Mouse (Mus musculus) limb, embryonic 12.5 days (tissue): ENCODE measurements around the gene Fndc7. TPM values are rescaled to one million over a fixed set of nuclear protein-coding genes. Genes with fewer than 3 reads are reported as not detected.

Experiments
- ATAC-seq: fragments of 200-750 bp; cut with Nextera tagmentation; 2 replicates; pipeline ENCODE4 v1.8.0; 2017; ENCODE audit warnings: low read depth, moderate TSS enrichment; ENCODE audit not compliant: insufficient number of reproducible peaks, insufficient read depth, low FRiP score, low TSS enrichment
- H3K27ac ChIP-seq: fragments of 300-500 bp; sonication (generic); 2 replicates; pipeline ENCODE4 v1.5.1; 2016; ENCODE audit warnings: mild to moderate bottlenecking, moderate library complexity
- H3K27me3 ChIP-seq: fragments of 300-500 bp; sonication (generic); 2 replicates; pipeline ENCODE4 v1.6.1; 2016; ENCODE audit warnings: mild to moderate bottlenecking, moderate library complexity
- H3K36me3 ChIP-seq: fragments of 300-500 bp; sonication (generic); 2 replicates; pipeline ENCODE4 v1.6.1; 2016; ENCODE audit warnings: mild to moderate bottlenecking, moderate library complexity
- H3K4me1 ChIP-seq: fragments of 300-500 bp; sonication (generic); replicated peaks from 2 replicates; pipeline ENCODE4 v1.6.1; 2016
- H3K4me2 ChIP-seq: fragments of 300-500 bp; sonication (generic); 2 replicates; pipeline ENCODE4 v1.6.1; 2016; ENCODE audit warnings: mild to moderate bottlenecking, moderate library complexity
- H3K4me3 ChIP-seq: fragments of 300-500 bp; sonication (generic); replicated peaks from 2 replicates; pipeline ENCODE4 v1.5.1; 2016; ENCODE audit warnings: mild to moderate bottlenecking
- H3K9ac ChIP-seq: fragments of 300-500 bp; sonication (generic); replicated peaks from 2 replicates; pipeline ENCODE4 v1.6.1; 2016; ENCODE audit warnings: mild to moderate bottlenecking, moderate library complexity
- H3K9me3 ChIP-seq: fragments of 300-500 bp; sonication (generic); 2 replicates; pipeline ENCODE4 v1.6.1; 2016; ENCODE audit warnings: mild to moderate bottlenecking, moderate library complexity
- WGBS: fragments of 180-500 bp; shearing (Covaris S2); methylation state at CpG from one replicate; pipeline ENCODE4 v1.1.7; 2016; 5-methylcytosine and 5-hydroxymethylcytosine counted together
- polyA plus RNA-seq: library from polyadenylated mRNA; unstranded; fragments of >200 nt; fragmentation: Nextera tagmentation; extraction: Ambion mirVana; gene quantifications from 2 replicates; pipeline ENCODE4 v1.2.1, GENCODE M21; 2016

The Fndc7 gene
- polyA plus RNA-seq, 1 experiment from 2014 or later: 0.13 TPM

- Histone ChIP-seq H3K4me2 (no peak overlapping the region), H3K9ac (no peak overlapping the region), H3K27me3 (no peaks in the 10 kb centered on the region), H3K27ac (no peak overlapping the region), H3K36me3 (no peaks in the 10 kb centered on the region), H3K4me3 (no peak overlapping the region), H3K4me1 (peaks cover 14% of the 10 kb centered on the region), H3K9me3 (no peaks in the 10 kb centered on the region)
- WGBS: 88% methylated on average over 1 of the region's 1 CpGs
- no peak for ATAC-seq
Observed at GRCm38 (mm10) chr3:108853266-108853665, 36.5 kb downstream of the Fndc7 start.

- WGBS: 50% methylated on average over 6 of the region's 6 CpGs
- no peaks in the 10 kb centered on the region for H3K27me3 ChIP-seq
- peaks cover 8% of the 10 kb centered on the region for H3K4me1 ChIP-seq
- H3K9ac ChIP-seq: no peak overlapping the region
- H3K27ac ChIP-seq: no peak overlapping the region
- no peak overlapping the region for H3K4me3 ChIP-seq
- H3K36me3 ChIP-seq: no peaks in the 10 kb centered on the region
- ATAC-seq: no peak
- H3K4me2 ChIP-seq: no peak overlapping the region
- H3K9me3 ChIP-seq: no peaks in the 10 kb centered on the region
Observed at GRCm38 (mm10) chr3:108851996-108852697, 37.7 kb downstream of the Fndc7 start.

DNA sequence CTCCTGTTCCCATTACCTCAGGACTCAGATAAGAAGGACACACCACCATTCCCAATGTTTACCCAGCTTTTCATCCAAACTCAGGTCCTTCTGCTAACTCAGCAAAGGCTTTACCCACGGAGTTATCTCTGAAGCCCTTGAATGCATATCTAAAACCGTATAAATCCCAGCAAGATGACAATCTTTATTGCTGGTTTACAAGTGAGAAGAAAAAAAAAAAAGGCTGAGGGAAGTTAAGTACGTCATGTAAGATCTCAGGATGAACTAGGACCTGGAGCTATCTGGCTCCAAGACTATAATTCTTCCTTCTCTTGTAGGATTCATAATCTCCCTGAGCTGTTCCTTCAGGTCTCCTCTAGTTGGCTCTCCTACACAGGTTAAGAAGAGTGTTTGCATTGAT lies 38.3 kb downstream of the Fndc7 start:
- whole genome bisulfite sequencing: 69% methylated on average over 3 of the region's 3 CpGs
- H3K27me3 ChIP-seq: no peaks in the 10 kb centered on the region

GRCm38 (mm10) chr3:108851075-108851474 lies 38.7 kb downstream of the Fndc7 start:
- H3K27ac ChIP-seq: no peak overlapping the region
- no peaks in the 10 kb centered on the region; the same call in 1 of the 2 replicates for H3K4me1 ChIP-seq
- no peak overlapping the region for H3K4me2 ChIP-seq
- no peaks in the 10 kb centered on the region for H3K36me3 ChIP-seq
- no peaks in the 10 kb centered on the region for H3K9me3 ChIP-seq
- WGBS: 79% methylated on average over 2 of the region's 2 CpGs
- no peak for ATAC-seq
- H3K27me3 ChIP-seq: no peaks in the 10 kb centered on the region
- no peak overlapping the region for H3K9ac ChIP-seq
- H3K4me3 ChIP-seq: no peak overlapping the region

More for the DNA sequence above, 38.3 kb downstream of the Fndc7 start:
- ATAC-seq: no peak
- Histone ChIP-seq H3K4me3 (no peak overlapping the region), H3K36me3 (no peaks in the 10 kb centered on the region), H3K27ac (no peak overlapping the region), H3K9me3 (no peaks in the 10 kb centered on the region), H3K4me2 (no peak overlapping the region), H3K9ac (no peak overlapping the region), H3K4me1 (peaks cover 2% of the 10 kb centered on the region)

DNA sequence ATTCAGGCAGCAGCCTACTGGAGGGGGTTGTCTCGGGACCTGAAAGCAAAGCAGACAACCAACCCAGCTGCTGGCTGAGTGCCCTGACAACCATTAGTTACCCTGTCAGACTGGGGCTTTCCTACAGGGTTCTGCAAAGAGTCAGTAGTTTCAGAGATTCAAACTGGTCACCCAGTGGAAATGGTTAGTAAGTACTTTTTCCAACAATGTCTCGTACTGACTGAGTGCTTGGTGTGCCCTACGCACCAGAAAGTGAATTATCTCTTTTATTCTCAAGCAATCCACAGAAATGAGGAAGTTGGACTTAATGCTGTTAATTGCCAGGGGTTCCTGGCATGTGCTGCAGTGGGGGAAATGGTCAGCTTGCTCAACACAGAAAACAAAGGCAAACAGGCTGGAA lies 39.3 kb downstream of the Fndc7 start:
- Histone ChIP-seq H3K36me3 (no peaks in the 10 kb centered on the region), H3K4me2 (no peak overlapping the region), H3K4me1 (no peaks in the 10 kb centered on the region), H3K4me3 (no peak overlapping the region), H3K27ac (no peak overlapping the region), H3K9me3 (no peaks in the 10 kb centered on the region), H3K27me3 (no peaks in the 10 kb centered on the region), H3K9ac (no peak overlapping the region)
- ATAC-seq: no peak
- 53% methylated on average over 3 of the region's 3 CpGs for WGBS

DNA sequence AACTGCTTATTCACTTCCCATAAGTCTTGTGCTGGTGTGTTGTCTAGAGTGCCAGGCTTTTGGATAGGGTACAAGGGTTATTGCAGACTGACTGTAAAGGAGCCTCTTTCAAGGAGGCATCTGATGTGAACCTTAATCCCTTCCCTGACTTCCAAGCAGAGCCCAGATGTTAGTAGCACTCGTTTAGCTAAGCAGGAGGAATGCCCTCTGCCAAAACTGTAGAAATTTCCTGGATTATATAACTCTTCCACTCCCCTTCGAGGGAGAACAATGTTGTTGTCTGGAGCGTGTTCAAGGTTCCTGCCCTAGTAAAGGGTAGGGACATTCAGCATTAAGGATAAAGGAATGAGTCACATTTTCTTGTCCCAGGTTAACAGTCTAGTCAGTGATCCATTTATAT lies 43.2 kb downstream of the Fndc7 start:
- 75% methylated on average over 3 of the region's 3 CpGs for WGBS
- H3K4me3 ChIP-seq: no peak overlapping the region
- H3K9ac ChIP-seq: no peak overlapping the region
- H3K9me3 ChIP-seq: no peaks in the 10 kb centered on the region
- no peak overlapping the region for H3K27ac ChIP-seq
- ATAC-seq: no peak
- H3K4me1 ChIP-seq: no peaks in the 10 kb centered on the region
- H3K4me2 ChIP-seq: no peak overlapping the region
- no peaks in the 10 kb centered on the region for H3K36me3 ChIP-seq
- H3K27me3 ChIP-seq: no peaks in the 10 kb centered on the region

DNA sequence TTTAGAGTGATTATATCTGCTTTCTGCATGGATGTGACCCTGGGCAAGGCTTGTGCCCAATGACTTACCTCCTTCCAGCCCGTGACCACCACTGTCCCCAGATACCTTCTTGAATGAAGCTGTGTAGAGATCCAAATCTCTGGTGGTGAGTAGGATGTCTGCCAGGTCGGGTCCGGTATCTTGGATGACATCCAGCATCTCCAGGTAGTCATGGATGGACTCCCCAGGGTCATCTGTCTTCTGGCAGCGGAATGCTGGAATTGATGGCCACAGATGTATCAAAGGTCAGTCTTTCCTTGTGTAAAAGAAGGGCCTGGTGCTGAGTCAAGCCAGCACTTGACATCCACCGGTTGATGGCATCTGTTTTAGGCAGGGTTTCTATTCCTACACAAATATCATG lies 45.3 kb downstream of the Fndc7 start:
- Histone ChIP-seq H3K36me3 (no peaks in the 10 kb centered on the region), H3K4me2 (no peak overlapping the region), H3K9me3 (no peaks in the 10 kb centered on the region), H3K9ac (no peak overlapping the region), H3K4me3 (no peak overlapping the region), H3K27ac (no peak overlapping the region), H3K27me3 (no peaks in the 10 kb centered on the region), H3K4me1 (peaks cover under 1% of the 10 kb centered on the region; the same call in 1 of the 2 replicates)
- ATAC-seq: no peak
- WGBS: 89% methylated on average over 5 of the region's 5 CpGs

DNA sequence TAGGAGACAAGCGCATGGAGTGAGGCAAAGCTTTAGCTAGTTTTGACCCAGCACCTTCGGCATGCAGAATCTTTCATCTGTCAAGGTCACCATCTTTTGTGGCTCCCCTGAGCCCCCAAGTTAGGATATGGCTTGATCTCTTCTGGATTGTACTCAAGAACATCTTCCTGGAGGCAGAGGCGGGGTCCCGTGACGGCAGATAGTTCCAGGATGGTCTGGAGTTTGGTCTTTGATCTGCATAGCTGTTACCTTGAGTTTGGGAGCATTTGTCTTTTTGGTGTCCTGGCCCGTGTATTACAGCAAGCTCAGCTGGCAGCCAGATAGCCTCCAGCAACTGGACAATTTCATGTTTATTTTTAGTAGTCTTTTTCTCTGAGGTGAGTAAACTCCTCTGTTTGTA lies 45.8 kb downstream of the Fndc7 start:
- no peak for ATAC-seq
- H3K4me2 ChIP-seq: no peak overlapping the region
- H3K9me3 ChIP-seq: no peaks in the 10 kb centered on the region
- H3K36me3 ChIP-seq: no peaks in the 10 kb centered on the region
- H3K4me3 ChIP-seq: no peak overlapping the region
- no peak overlapping the region for H3K9ac ChIP-seq
- H3K4me1 ChIP-seq: peaks cover 6% of the 10 kb centered on the region
- WGBS: 87% methylated on average over 6 of the region's 6 CpGs
- H3K27me3 ChIP-seq: no peaks in the 10 kb centered on the region
- no peak overlapping the region for H3K27ac ChIP-seq

DNA sequence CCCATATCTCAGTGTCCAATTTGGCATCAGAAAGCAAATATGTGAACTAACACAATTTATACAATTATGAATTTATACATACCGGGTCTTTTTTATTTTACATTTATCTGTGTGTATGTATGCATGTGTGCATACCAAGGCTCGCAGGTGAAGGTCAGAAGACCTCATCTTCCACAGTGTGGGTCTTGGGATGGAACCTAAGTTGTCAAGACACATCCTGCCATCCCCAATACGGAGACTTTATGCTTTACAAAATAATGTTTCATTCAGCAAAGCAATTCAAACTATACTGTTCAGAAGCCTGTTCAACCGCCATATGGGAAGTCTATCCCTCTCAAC lies 49.1 kb downstream of the Fndc7 start:
- H3K27me3 ChIP-seq: no peaks in the 10 kb centered on the region
- ATAC-seq: no peak; the same call in 1 of the 2 replicates
- H3K9me3 ChIP-seq: no peaks in the 10 kb centered on the region
- peaks cover 12% of the 10 kb centered on the region; the same call in 1 of the 2 replicates for H3K36me3 ChIP-seq
- no peak overlapping the region for H3K4me2 ChIP-seq
- H3K9ac ChIP-seq: no peak overlapping the region
- H3K4me3 ChIP-seq: peak overlapping the region; percentile 80; the same call in 1 of the 2 replicates
- 58% methylated on average over 4 of the region's 4 CpGs for WGBS
- H3K4me1 ChIP-seq: peaks cover 16% of the 10 kb centered on the region
- no peak overlapping the region for H3K27ac ChIP-seq

GRCm38 (mm10) chr3:108840000-108840715 lies 49.6 kb downstream of the Fndc7 start, which contains the start of gene Stxbp3:
Gene Stxbp3 (minus strand): TSS chr3:108840526.
- Histone ChIP-seq H3K9me3 (no peaks in the 10 kb centered on the region), H3K4me1 (peaks cover 16% of the 10 kb centered on the region), H3K4me2 (peak within 1 kb of the TSS; percentile 67), H3K4me3 (peak within 1 kb of the TSS; percentile 80), H3K27me3 (no peaks in the 10 kb centered on the region), H3K9ac (peak within 1 kb of the TSS; percentile 75), H3K27ac (peak within 1 kb of the TSS; percentile 82), H3K36me3 (peaks cover 12% of the 10 kb centered on the region; the same call in 1 of the 2 replicates)
- ATAC-seq: peak; percentile 94
- WGBS: under 1% methylated on average over 55 of the region's 56 CpGs

DNA sequence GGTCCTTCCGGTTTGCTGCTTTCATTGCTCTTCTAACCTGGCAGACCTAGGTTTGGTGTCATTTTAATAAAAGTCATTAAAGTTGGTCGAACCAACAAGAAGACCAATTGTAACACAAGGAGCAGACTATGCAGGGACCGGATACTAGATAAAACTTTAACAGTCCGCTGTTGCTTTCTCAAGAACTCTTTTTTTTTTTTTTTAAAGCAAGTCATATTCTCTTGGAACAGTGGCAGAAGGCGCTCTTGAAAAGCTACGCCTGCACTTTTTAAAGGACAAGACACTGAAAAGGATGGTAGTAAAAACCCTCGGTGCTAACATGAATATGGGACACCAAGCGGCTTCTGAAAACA lies 50.2 kb downstream of the Fndc7 start:
- H3K9ac ChIP-seq: peak overlapping the region; percentile 75
- peak overlapping the region; percentile 82; the same call in 1 of the 2 replicates for H3K27ac ChIP-seq
- peaks cover 16% of the 10 kb centered on the region for H3K4me1 ChIP-seq
- no peak for ATAC-seq
- peaks cover 12% of the 10 kb centered on the region; the same call in 1 of the 2 replicates for H3K36me3 ChIP-seq
- H3K9me3 ChIP-seq: no peaks in the 10 kb centered on the region
- H3K4me2 ChIP-seq: peak overlapping the region; percentile 67
- H3K4me3 ChIP-seq: peak overlapping the region; percentile 80
- H3K27me3 ChIP-seq: no peaks in the 10 kb centered on the region
- WGBS: 7% methylated on average over 8 of the region's 8 CpGs
